Mouse (Mus musculus) C2C12 (cell line): ENCODE results near the gene Arhgef2.

Experiments
- CEBPB ChIP-seq: IDR thresholded peaks from one replicate; pipeline ENCODE4 v1.6.1; 2011; ENCODE audit warnings: low read depth, mild to moderate bottlenecking, control low read depth, moderate library complexity
- CTCF ChIP-seq: IDR thresholded peaks from one replicate; pipeline ENCODE4 v1.5.1; 2011; ENCODE audit not compliant: control insufficient read depth, insufficient read depth, insufficient read length
- USF1 ChIP-seq: IDR thresholded peaks from one replicate; pipeline ENCODE4 v1.6.1; 2011; ENCODE audit warnings: low read depth, mild to moderate bottlenecking, control low read depth, moderate library complexity

GRCm38 (mm10) chr3:88625531-88625930 is 19.8 kb downstream of the Arhgef2 start:
- TF ChIP-seq CTCF (no peak), CEBPB (no peak), USF1 (no peak)
